Mouse (Mus musculus): ENCODE measurements around the gene Hoxd1.

Hoxd1 gene

GRCm38 (mm10) chr2:74733317-74733661 is 29.5 kb upstream of the Hoxd1 start:
- no peak for DNase-seq

GRCm38 (mm10) chr2:74733765-74734164 is 29.0 kb upstream of the Hoxd1 start:
- no peak for DNase-seq

GRCm38 (mm10) chr2:74734451-74734850 is 28.3 kb upstream of the Hoxd1 start:
- no peak for DNase-seq

GRCm38 (mm10) chr2:74734996-74735811 is 27.6 kb upstream of the Hoxd1 start:
- no peak for DNase-seq

- DNase-seq, result peak in 1 of 2 experiments; percentile 40
Measured at GRCm38 (mm10) chr2:74735851-74736687, 26.7 kb upstream of the Hoxd1 start.

GRCm38 (mm10) chr2:74736688-74737577 is 25.8 kb upstream of the Hoxd1 start:
- no peak for DNase-seq

- DNase-seq, result peak in 1 of 2 experiments; percentile 39
Measured at GRCm38 (mm10) chr2:74737578-74738070, 25.2 kb upstream of the Hoxd1 start.

- DNase-seq, result peak; percentile 38 to 39
Measured at GRCm38 (mm10) chr2:74738623-74739475, 23.9 kb upstream of the Hoxd1 start.

- no peak for DNase-seq
Measured at GRCm38 (mm10) chr2:74739476-74739800, 23.3 kb upstream of the Hoxd1 start.

GRCm38 (mm10) chr2:74739869-74740268 is 22.9 kb upstream of the Hoxd1 start:
- DNase-seq, result no peak

- peak in 1 of 2 experiments; percentile 36 for DNase-seq
Measured at GRCm38 (mm10) chr2:74740311-74741091, 22.3 kb upstream of the Hoxd1 start.

- DNase-seq, result no peak
Measured at GRCm38 (mm10) chr2:74741252-74741978, 21.4 kb upstream of the Hoxd1 start.

- DNase-seq, result no peak
Measured at GRCm38 (mm10) chr2:74741979-74742277, 20.9 kb upstream of the Hoxd1 start.

GRCm38 (mm10) chr2:74745540-74746297 is 17.1 kb upstream of the Hoxd1 start:
- DNase-seq, result no peak

GRCm38 (mm10) chr2:74746298-74746921 is 16.4 kb upstream of the Hoxd1 start:
- DNase-seq, result no peak

GRCm38 (mm10) chr2:74747006-74747405 is 15.8 kb upstream of the Hoxd1 start:
- DNase-seq, result no peak

GRCm38 (mm10) chr2:74747661-74748141 is 15.1 kb upstream of the Hoxd1 start:
- DNase-seq, result no peak

GRCm38 (mm10) chr2:74748436-74748995 is 14.3 kb upstream of the Hoxd1 start:
- DNase-seq, result no peak

Measured in kidney, postnatal 36 days (tissue).